Mouse (Mus musculus): ENCODE measurements around the gene Tspan18.

GRCm38 (mm10) chr2:93354621-93355020 is 20.3 kb upstream of the Tspan18 start:
- no peak for TF ChIP-seq CTCF (IDR thresholded peaks at IDR 0.05; ENCODE audit: borderline replicate concordance, extremely low read depth, insufficient read depth, insufficient read length)
- TF ChIP-seq POLR2A (IDR thresholded peaks at IDR 0.05; ENCODE audit: borderline replicate concordance, extremely low read depth, insufficient read depth, insufficient read length, poor library complexity, severe bottlenecking) = no peak

Data from brain, embryonic 14.5 days (tissue).